Mouse (Mus musculus) stomach, embryonic 16.5 days (tissue): ENCODE data around the gene Zfp518b. TPM values are rescaled to one million over a fixed set of nuclear protein-coding genes. Genes with fewer than 3 reads are reported as not detected.

Experiments
- polyA plus RNA-seq: library from polyadenylated mRNA; unstranded; fragments of >200 nt; fragmentation: Nextera tagmentation; extraction: Ambion mirVana; gene quantifications from 2 replicates; pipeline ENCODE4 v1.2.1, GENCODE M21; 2015

Zfp518b gene
- polyA plus RNA-seq, 1 experiment from 2014 or later, result 11.2 TPM

Other genes starting within 250 kb of the Zfp518b start
- 0.77 and 1.4 TPM in 2 replicates for gene Slc2a9, start 181.7 kb downstream of the Zfp518b start, polyA plus RNA-seq
- 252 and 291 TPM in 2 replicates for gene Wdr1, start 121.6 kb downstream of the Zfp518b start, polyA plus RNA-seq
- 0.32 TPM in 1 of 2 replicates, not detected in the other for gene Clnk, start 192.0 kb upstream of the Zfp518b start, polyA plus RNA-seq